Mouse (Mus musculus) heart, adult 11 months (tissue): ENCODE data around the gene Tcap.
A peak's percentile ranks its signal among the peaks of the same experiment; 100 is the strongest.

Experiments
- DNase-seq: peaks from one replicate; pipeline ENCODE4 v3.0.0; 2022

Gene Tcap

GRCm38 (mm10) chr11:98383261-98384030 lies at the start of gene Tcap:
Gene Tcap (plus strand): TSS chr11:98383811.
- peak; percentile 98 for DNase-seq

- no peak for DNase-seq
These were observed 49.5 kb upstream of the Tcap start for GRCm38 (mm10) chr11:98333981-98334741.

- DNase-seq, result no peak
These were observed 48.4 kb upstream of the Tcap start for GRCm38 (mm10) chr11:98335250-98335649.

GRCm38 (mm10) chr11:98336245-98337107 lies 47.1 kb upstream of the Tcap start:
- no peak for DNase-seq

- no peak for DNase-seq
These were observed 45.1 kb upstream of the Tcap start for GRCm38 (mm10) chr11:98338507-98338961.

- no peak for DNase-seq
These were observed 44.5 kb upstream of the Tcap start for GRCm38 (mm10) chr11:98339071-98339501.

- no peak for DNase-seq
These were observed 43.8 kb upstream of the Tcap start for GRCm38 (mm10) chr11:98339679-98340287.

- no peak for DNase-seq
These were observed 43.0 kb upstream of the Tcap start for GRCm38 (mm10) chr11:98340597-98340996.

GRCm38 (mm10) chr11:98341174-98341573 lies 42.4 kb upstream of the Tcap start:
- DNase-seq, result no peak

- DNase-seq, result peak; percentile 98
These were observed 41.3 kb upstream of the Tcap start for GRCm38 (mm10) chr11:98342000-98342945.

GRCm38 (mm10) chr11:98345253-98345652 lies 38.4 kb upstream of the Tcap start:
- DNase-seq, result peak; percentile 95

- DNase-seq, result no peak
These were observed 37.4 kb upstream of the Tcap start for GRCm38 (mm10) chr11:98346168-98346567.

GRCm38 (mm10) chr11:98347385-98348082 lies 36.1 kb upstream of the Tcap start:
- no peak for DNase-seq

GRCm38 (mm10) chr11:98348083-98348961 lies 35.3 kb upstream of the Tcap start, which contains the start of gene Ppp1r1b:
Gene Ppp1r1b (plus strand): TSS chr11:98348404.
- peak; percentile 97 for DNase-seq

GRCm38 (mm10) chr11:98349308-98349707 lies 34.3 kb upstream of the Tcap start:
- DNase-seq, result no peak

GRCm38 (mm10) chr11:98352272-98352990 lies 31.2 kb upstream of the Tcap start:
- DNase-seq, result no peak

GRCm38 (mm10) chr11:98353651-98354211 lies 29.9 kb upstream of the Tcap start:
- DNase-seq, result peak; percentile 91

GRCm38 (mm10) chr11:98354445-98354844 lies 29.2 kb upstream of the Tcap start:
- DNase-seq, result no peak
